Mouse (Mus musculus): ENCODE results near the gene Mepce. TPM values are rescaled to one million over a fixed set of nuclear protein-coding genes. Genes with fewer than 3 reads are reported as not detected.

Gene Mepce
- total and polyA plus RNA-seq, 3 experiments: 58.7 to 74.2 TPM; not detected in 1

- peaks cover 3 to 23% of the 10 kb centered on the region in 2 experiments; a peak in 3 of 4 replicates for H3K4me1 ChIP-seq (ENCODE audit: control insufficient read depth in 1 of 2, insufficient read depth in 2 of 2, low read length in 2 of 2)
- H3K36me3 ChIP-seq (ENCODE audit: control insufficient read depth in 1 of 2, insufficient read depth in 2 of 2, low read length in 2 of 2): peaks cover 3 to 19% of the 10 kb centered on the region in 2 experiments; a peak in 3 of 4 replicates
- H3K9me3 ChIP-seq (replicated peaks; ENCODE audit: insufficient read depth, low read length): no peaks in the 10 kb centered on the region
- H3K4me3 ChIP-seq (ENCODE audit: control insufficient read depth in 1 of 2, insufficient read depth in 1 of 2, low read depth in 2 of 2, low read length in 2 of 2): peak overlapping the region; percentile 60 to 93
- no peaks in the 10 kb centered on the region for H3K27me3 ChIP-seq (ENCODE audit: control insufficient read depth in 1 of 2, insufficient read depth in 2 of 2, low read length in 2 of 2)
- H3K79me2 ChIP-seq (ENCODE audit: control insufficient read depth, insufficient read depth, low read length, poor library complexity): peaks cover 33% of the 10 kb centered on the region
- peak overlapping the region; percentile 96 for H3K9ac ChIP-seq (ENCODE audit: control insufficient read depth, low read depth, low read length, poor library complexity, severe bottlenecking)
- H3K27ac ChIP-seq (ENCODE audit: control insufficient read depth, low read depth, low read length): peak overlapping the region; percentile 99
- no peak for TF ChIP-seq TAL1 (IDR thresholded peaks at IDR 0.05; ENCODE audit: low read length)
- TF ChIP-seq BHLHE40 (IDR thresholded peaks at IDR 0.05; ENCODE audit: borderline replicate concordance, low read depth, low read length): 0 out of 2 replicates have a peak, but pooled peaks have one; percentile 25
- 0 out of 2 replicates have a peak, but pooled peaks have one; percentile 2 for TF ChIP-seq ELF1 (IDR thresholded peaks at IDR 0.05; ENCODE audit: low read depth, low read length)
- DNase-seq (ENCODE audit: low read depth, low spot score): no peak
Observed at GRCm38 (mm10) chr5:137746851-137747325, 40.6 kb downstream of the Mepce start.

DNA sequence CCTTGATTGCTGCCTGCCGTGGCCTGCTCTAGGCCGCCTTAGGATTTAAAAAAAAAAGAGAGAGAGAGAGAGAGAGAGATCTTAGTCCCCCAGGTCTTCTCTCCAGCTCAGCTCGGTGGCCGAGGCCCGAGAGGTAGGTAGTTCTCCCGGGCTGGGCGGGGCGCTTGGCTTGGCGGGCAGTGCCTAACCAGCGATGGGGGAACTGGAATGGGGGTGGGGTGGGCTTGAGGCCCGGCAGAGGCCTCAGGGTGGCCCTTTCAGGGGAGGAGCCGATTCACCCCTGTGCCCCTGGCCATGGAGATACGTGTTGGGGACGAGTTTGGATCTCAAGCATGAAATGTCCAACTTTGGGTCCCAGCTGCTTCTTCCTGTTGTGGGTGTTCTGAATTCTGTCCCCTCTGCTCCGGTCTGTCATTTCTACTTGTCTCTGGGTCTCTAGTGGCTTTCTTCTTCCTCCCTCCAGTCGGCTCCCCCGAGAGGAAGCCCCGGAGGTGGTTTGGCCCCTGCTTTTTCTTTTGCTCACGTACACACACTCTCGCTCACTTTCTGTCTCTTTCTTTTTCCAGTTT is 41.1 kb downstream of the Mepce start:
- Histone ChIP-seq H3K4me1 (ENCODE audit: control insufficient read depth in 1 of 2, insufficient read depth in 2 of 2, low read length in 2 of 2) (peaks cover 3 to 23% of the 10 kb centered on the region in 2 experiments; a peak in 3 of 4 replicates), H3K9me3 (replicated peaks; ENCODE audit: insufficient read depth, low read length) (no peaks in the 10 kb centered on the region), H3K79me2 (ENCODE audit: control insufficient read depth, insufficient read depth, low read length, poor library complexity) (peaks cover 33% of the 10 kb centered on the region), H3K27ac (ENCODE audit: control insufficient read depth, low read depth, low read length) (peak overlapping the region; percentile 99), H3K4me3 (ENCODE audit: control insufficient read depth in 1 of 2, insufficient read depth in 1 of 2, low read depth in 2 of 2, low read length in 2 of 2) (peak overlapping the region; percentile 60 to 93), H3K9ac (ENCODE audit: control insufficient read depth, low read depth, low read length, poor library complexity, severe bottlenecking) (peak overlapping the region; percentile 96), H3K36me3 (ENCODE audit: control insufficient read depth in 1 of 2, insufficient read depth in 2 of 2, low read length in 2 of 2) (peaks cover 0 to 19% of the 10 kb centered on the region in 2 experiments; a peak in 2 of 4 replicates), H3K27me3 (ENCODE audit: control insufficient read depth in 1 of 2, insufficient read depth in 2 of 2, low read length in 2 of 2) (no peaks in the 10 kb centered on the region)
- DNase-seq (ENCODE audit: low read depth, low spot score): peak; percentile 86
- TF ChIP-seq MAFK (IDR thresholded peaks at IDR 0.05; ENCODE audit: borderline replicate concordance, low read depth, low read length): no peak
- TF ChIP-seq MEF2A (IDR thresholded peaks at IDR 0.05; ENCODE audit: extremely low read depth, insufficient replicate concordance, low read depth, low read length, poor library complexity, severe bottlenecking): no peak
- no peak for TF ChIP-seq POLR2AphosphoS5 (IDR thresholded peaks at IDR 0.05; ENCODE audit: borderline replicate concordance, low read depth, low read length)
- 0 out of 2 replicates have a peak, but pooled peaks have one; percentile 3 for TF ChIP-seq MYC (IDR thresholded peaks at IDR 0.05; ENCODE audit: low read depth, low read length)
- TF ChIP-seq CHD2 (IDR thresholded peaks at IDR 0.05; ENCODE audit: low read length): no peak
- TF ChIP-seq BHLHE40 (IDR thresholded peaks at IDR 0.05; ENCODE audit: borderline replicate concordance, low read depth, low read length): no peak
- no peak for TF ChIP-seq MXI1 (IDR thresholded peaks at IDR 0.05; ENCODE audit: low read depth, low read length)
- 0 out of 2 replicates have a peak, but pooled peaks have one; percentile 85 for TF ChIP-seq UBTF (IDR thresholded peaks at IDR 0.05; ENCODE audit: borderline replicate concordance, insufficient read depth, low read depth, low read length)
- TF ChIP-seq USF2 (IDR thresholded peaks at IDR 0.05; ENCODE audit: borderline replicate concordance in 1 of 2, insufficient read depth in 1 of 2, low read depth in 1 of 2, low read length in 2 of 2): no peak
- no peak for TF ChIP-seq ELF1 (IDR thresholded peaks at IDR 0.05; ENCODE audit: low read depth, low read length)
- TF ChIP-seq POLR2AphosphoS2 (IDR thresholded peaks at IDR 0.05; ENCODE audit: low read length): no peak
- TF ChIP-seq NELFE (IDR thresholded peaks at IDR 0.05; ENCODE audit: low read depth, low read length): no peak
- no peak for TF ChIP-seq GABPA (IDR thresholded peaks at IDR 0.05; ENCODE audit: low read depth, low read length)
- no peak for TF ChIP-seq CHD1 (IDR thresholded peaks at IDR 0.05; ENCODE audit: low read depth, low read length)
- no peak for TF ChIP-seq SMC3 (IDR thresholded peaks at IDR 0.05; ENCODE audit: low read depth, low read length)
- TF ChIP-seq KAT2A (conservative IDR thresholded peaks at IDR 0.05; ENCODE audit: low read depth, low read length): no peak
- no peak for TF ChIP-seq USF1 (IDR thresholded peaks at IDR 0.05; ENCODE audit: low read depth, low read length)
- TF ChIP-seq ZMIZ1 (IDR thresholded peaks at IDR 0.05; ENCODE audit: low read depth, low read length): no peak
- TF ChIP-seq TAL1 (IDR thresholded peaks at IDR 0.05; ENCODE audit: low read length): no peak
- no peak for TF ChIP-seq EP300 (IDR thresholded peaks at IDR 0.05; ENCODE audit: low read depth in 1 of 2, low read length in 2 of 2)
- TF ChIP-seq HCFC1 (IDR thresholded peaks at IDR 0.05; ENCODE audit: low read depth, low read length): no peak
- 0 out of 2 replicates have a peak, but pooled peaks have one; percentile 21 for TF ChIP-seq TCF12 (IDR thresholded peaks at IDR 0.05; ENCODE audit: low read depth, low read length)
- no peak for TF ChIP-seq MYB (IDR thresholded peaks at IDR 0.05; ENCODE audit: low read depth, low read length)
- no peak; the same call in 1 of the 2 replicates for TF ChIP-seq SIN3A (IDR thresholded peaks at IDR 0.05; ENCODE audit: low read length)
- peak; percentile 30; the same call in 1 of the 2 replicates for TF ChIP-seq ZNF384 (IDR thresholded peaks at IDR 0.05; ENCODE audit: low read depth, low read length)
- no peak for TF ChIP-seq JUND (IDR thresholded peaks at IDR 0.05; ENCODE audit: low read depth, low read length)
- no peak for TF ChIP-seq NRF1 (IDR thresholded peaks at IDR 0.05; ENCODE audit: insufficient read depth, low read depth, low read length, poor library complexity, severe bottlenecking)
- no peak; the same call in 1 of the 2 replicates for TF ChIP-seq TBP (IDR thresholded peaks at IDR 0.05; ENCODE audit: low read depth, low read length)

Measured in MEL (cell line).